Mouse (Mus musculus): ENCODE measurements around the gene Tdrd7.

- TF ChIP-seq CTCF (conservative IDR thresholded peaks at IDR 0.05; ENCODE audit: low read length) (no peak), POU5F1 (IDR thresholded peaks at IDR 0.05; ENCODE audit: borderline replicate concordance, low read length) (no peak), NANOG (IDR thresholded peaks at IDR 0.05; ENCODE audit: borderline replicate concordance, low read length) (no peak)
These were observed 41.1 kb upstream of the Tdrd7 start for GRCm38 (mm10) chr4:45924011-45924410.

Data from E14TG2a.4 (cell line).